Mouse (Mus musculus) lung, postnatal 14 days (tissue): ENCODE measurements around the gene Spata13.

Source experiments
- DNase-seq: peaks from one replicate; pipeline ENCODE4 v3.0.0; 2021

The Spata13 gene

DNA sequence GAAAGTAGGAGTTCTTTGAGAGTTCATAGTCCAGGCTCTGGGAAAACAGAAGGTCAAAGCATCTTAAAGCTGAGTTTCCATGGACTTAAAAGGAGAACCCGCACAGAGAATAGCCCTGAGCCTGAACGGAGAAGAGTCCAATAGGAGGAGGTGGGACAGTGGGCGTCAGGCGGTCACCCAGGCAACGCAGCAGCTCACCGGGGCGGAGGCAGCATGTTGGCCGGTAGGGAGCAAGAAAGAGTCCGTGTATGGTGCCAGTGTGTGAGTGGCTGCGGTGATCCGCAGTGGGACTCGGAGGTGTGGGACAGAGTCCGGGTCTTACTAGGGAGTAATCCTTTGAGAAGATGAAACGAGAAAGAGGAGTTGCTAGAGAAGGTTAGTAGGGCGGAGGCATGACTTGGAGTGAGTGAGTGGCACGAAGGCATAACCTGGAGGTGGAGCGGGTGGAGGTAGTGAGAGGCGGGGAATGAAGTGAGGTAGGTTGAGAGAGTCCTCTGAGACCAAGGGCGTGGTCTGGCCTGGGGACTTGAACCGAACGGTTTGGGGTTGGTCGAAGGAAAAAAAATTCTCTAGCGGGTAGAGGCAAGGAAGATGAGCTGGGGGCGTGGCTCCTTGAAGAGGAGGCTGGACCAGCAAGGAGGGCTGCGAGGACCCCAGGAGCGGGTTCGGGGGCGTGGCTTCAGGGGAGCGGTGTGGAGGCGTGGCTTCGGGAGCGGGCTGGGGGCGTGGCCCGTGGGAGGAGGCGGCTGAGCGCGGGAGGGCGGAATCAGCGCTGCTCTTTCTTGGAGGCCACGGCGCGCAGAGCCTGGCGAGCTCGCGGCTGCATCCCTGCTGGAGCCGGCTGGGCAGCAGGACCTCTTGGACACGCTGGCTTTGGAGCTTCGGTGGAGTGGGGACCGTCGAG, at the start of gene Spata13:
TSS of gene Spata13 (plus strand) at position 41 of the 904 bp plus-strand sequence.
- DNase-seq, result peak; percentile 92

- no peak for DNase-seq
Observed at GRCm38 (mm10) chr14:60586687-60587453, 46.9 kb upstream of the Spata13 start.

- no peak for DNase-seq
Observed at GRCm38 (mm10) chr14:60589001-60589400, 44.8 kb upstream of the Spata13 start.

GRCm38 (mm10) chr14:60592339-60592738, 41.5 kb upstream of the Spata13 start:
- no peak for DNase-seq

DNA sequence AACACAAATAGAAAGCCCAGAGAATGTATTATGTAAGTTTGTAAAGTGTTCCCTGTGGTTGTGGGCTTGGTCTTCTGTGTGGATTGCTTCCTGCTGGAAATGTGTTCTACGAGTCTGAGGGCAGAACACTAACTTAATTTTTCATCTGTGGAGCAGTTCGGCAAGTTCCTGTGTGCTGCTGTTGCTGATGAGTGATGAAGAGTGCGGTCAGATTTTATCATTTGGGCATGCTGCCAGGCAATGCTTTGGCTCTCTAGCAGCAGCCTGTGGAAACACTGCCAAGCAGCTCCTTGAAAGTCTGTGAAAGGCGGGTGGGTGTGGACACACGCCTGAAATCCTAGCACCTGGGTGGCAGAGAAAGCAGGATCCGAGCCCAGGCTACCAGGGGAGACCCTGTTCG, 41.0 kb upstream of the Spata13 start:
- DNase-seq, result peak; percentile 71

- DNase-seq, result no peak
Observed at GRCm38 (mm10) chr14:60597571-60597970, 36.2 kb upstream of the Spata13 start.

- no peak for DNase-seq
Observed at GRCm38 (mm10) chr14:60599044-60599443, 34.8 kb upstream of the Spata13 start.

GRCm38 (mm10) chr14:60605564-60605963, 28.2 kb upstream of the Spata13 start:
- DNase-seq, result no peak

DNA sequence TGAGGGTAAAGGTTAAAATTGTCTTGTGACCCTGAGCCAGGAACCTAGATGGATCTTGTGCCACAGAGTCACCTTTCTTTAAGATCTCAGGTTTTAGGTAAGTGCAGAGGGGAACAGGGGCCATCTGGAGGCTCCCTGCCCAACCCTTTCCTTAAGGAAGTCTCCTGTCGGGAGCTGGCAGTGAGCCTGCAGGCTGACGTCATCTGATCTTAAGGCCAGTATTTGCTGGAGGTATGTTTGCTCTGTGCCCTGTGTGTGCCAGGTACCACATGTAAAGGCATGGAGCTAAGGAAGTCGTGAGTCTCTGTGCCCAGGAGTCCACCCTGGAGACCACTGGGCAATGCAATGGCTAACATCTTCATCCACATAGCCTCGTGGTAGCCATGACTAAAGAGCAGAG, 27.6 kb upstream of the Spata13 start:
- peak; percentile 65 for DNase-seq

- DNase-seq, result no peak
Observed at GRCm38 (mm10) chr14:60607743-60608142, 26.1 kb upstream of the Spata13 start.

GRCm38 (mm10) chr14:60609160-60609559, 24.6 kb upstream of the Spata13 start:
- DNase-seq, result no peak

GRCm38 (mm10) chr14:60612671-60613070, 21.1 kb upstream of the Spata13 start:
- DNase-seq, result no peak

- DNase-seq, result peak; percentile 28
Observed at GRCm38 (mm10) chr14:60621076-60621475, 12.7 kb upstream of the Spata13 start.

DNA sequence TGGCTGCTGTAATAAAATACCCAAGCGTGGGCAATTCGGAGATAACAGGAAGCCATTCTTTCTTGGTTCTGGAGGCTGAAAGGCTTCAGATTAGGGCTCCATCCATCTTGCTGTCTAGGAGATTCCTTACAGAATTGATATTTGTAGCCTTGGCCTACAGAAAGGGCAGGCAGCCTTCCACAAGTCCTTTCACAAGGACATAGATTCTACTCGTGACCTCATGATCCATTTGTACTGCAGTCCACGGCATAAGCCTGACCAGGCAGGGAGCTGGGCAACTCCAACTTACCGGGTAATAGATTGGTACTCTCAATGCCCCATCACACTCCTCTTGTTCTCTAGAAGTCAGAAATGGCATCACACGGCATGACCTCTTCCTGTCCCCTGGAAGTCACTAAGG, 8.3 kb upstream of the Spata13 start:
- DNase-seq, result no peak

DNA sequence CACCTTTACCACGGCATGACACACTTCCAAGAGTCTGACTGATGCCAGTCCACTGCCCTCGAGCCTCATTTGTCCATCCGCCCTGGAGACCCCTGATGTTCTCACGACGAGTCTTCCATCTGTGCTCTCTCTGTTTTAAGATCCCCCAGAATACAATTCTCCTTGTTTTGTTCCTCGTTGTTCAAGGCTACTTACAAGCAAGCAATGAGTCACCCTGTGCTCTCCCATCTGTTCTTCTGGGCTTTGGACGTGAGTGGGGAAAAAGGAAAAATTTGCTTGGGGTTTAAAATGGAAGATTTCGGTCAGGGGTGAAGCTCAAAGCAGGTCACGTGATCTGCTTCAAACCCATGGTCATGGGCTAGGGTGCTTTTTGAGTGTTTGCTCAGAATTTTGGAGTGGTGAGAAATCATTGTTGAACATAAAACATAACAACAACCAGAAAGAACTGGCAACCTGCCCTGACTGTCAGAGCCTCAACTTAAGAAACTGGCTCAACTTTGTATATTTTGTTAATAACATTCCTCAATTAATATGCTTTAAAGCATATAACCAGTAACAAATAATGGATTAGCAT, 3.8 kb upstream of the Spata13 start:
- peak; percentile 62 for DNase-seq

DNA sequence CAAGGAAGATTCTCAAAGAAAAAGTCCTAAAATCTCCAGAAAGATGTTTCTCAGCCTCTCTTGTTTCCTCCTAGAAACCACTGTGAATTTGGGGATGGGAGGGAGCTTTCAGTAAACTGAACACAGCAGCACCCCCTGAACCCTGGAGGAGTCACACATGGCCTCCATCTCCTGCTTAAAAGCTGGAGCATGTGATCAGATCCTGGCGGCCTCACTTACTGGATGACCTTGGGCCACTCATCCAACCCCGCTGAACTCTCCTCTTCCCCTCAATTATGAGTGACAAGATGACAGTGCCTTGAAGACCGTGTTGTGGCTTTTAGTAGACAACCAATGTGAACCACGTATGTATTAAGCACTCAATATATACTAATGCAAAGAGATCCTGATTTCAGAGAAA, 2.8 kb upstream of the Spata13 start:
- DNase-seq, result no peak

- peak; percentile 50 for DNase-seq
Observed at GRCm38 (mm10) chr14:60634877-60635771, 1.3 kb downstream of the Spata13 start.

DNA sequence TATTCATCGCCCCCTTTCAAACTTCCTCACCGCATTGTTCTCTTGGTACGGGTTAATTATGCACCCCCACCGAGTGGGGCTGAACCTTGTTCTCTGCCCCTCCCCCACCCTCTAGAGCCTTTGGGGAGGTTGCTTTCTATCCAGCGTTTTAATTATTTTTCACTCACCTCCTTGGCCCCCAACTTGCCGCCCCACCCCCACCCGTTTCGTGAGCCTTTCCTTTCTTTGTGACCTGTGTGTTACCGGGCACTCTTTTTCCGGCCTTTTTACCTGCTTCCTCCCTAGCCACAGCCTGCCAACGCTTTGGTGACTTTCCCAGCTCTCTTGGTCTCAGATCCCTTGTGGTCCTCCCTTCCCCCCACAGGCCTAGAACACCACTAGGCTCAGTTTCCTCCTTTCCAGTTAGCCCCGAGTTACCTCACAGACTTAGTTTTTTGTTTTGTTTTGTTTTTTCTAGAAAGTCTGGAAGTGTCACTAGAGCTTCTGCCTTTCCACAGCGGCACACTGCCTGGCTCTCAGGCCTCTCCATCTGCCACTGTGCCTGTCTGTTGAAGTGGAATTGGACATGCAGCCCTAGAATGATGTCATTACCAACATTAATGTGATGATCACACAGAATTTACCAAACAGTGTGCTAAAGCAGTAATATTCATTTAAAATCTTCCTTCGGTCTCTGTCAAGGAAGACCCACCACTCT, 2.3 kb downstream of the Spata13 start:
- no peak for DNase-seq

DNA sequence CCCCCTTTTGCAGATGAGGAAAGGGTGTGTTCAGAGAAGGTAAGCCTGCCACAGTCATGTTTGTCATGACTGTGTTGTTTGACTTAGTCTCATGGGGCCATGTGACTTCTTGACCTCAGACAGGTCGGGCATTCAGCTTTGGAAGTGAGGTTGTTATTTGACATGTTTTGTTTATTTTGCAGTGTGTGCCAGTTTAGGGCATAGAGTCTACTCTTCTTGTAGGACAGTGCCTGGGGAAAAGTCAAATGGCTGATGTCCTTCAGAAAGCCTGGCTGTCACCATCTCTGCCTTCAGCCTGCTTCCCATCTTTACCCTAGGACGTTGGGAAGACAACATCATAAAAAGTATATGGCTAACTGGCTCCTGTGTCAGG, 2.8 kb downstream of the Spata13 start:
- no peak for DNase-seq

DNA sequence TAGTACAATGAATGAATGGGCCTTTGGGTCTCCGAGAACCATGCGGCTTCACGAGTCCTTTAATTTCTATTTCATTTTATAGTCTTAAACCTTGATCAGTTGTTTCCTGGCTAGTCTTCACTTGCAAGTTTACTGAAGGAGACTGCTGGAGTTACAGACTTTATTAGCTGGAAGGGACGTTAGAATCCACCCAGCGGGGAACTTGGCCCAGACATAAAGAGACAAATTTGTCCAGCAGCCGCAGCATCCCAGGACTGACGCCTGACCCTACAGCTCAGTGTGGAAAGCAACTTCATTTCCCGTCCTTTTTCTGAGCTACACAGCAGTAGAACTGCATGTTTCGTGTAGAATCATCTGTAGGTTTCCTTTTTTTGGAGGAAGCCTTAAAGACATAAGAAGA, 3.2 kb downstream of the Spata13 start:
- no peak for DNase-seq

DNA sequence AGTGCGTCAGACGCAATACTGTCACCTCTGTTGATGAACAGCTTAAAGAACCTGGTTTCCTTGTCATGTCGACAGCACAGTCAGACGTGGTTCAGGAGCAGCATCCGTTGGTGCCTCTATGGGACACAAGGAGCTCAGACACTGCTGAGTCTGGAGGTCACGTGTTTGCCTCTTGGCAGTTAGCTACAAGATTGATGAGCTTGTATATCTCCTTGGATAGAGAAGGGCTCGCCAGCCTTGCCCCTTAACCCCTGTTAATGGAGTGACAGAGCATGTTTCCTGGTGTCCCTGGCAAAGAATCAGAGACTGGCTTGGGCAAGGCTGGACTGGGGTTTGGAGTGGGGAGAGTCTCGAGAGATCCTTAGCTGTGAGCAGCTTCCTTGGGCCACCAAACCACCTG, 4.4 kb downstream of the Spata13 start:
- peak; percentile 60 for DNase-seq

DNA sequence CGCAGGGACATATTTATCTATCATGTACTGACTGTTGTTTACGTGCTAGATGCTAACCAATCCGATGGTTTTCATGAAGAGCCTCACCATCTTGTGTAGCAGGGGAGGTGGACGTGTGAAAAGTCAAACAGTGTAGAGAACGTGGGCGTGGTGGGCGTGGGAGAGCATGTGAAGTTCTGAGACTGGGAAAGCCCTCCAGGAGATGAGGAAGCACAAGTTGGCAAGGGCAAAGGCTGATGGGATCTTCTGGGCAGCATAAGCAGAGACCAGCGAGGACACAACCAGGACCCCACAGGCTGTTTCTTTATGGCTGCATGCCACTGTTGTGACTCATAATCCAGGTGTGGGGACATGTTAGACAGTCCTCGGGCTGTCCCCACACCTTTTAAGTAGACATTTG, 5.4 kb downstream of the Spata13 start:
- DNase-seq, result no peak
